Mouse (Mus musculus) kidney, embryonic 16.5 days (tissue): ENCODE results near the gene Tsr3. TPM values are rescaled to one million over a fixed set of nuclear protein-coding genes. Genes with fewer than 3 reads are reported as not detected.
A peak's percentile ranks its signal among the peaks of the same experiment; 100 is the strongest.

Source experiments
- ATAC-seq: fragments of 200-750 bp; cut with Nextera tagmentation; 2 replicates; pipeline ENCODE4 v1.8.0; 2017; ENCODE audit warnings: moderate TSS enrichment; ENCODE audit not compliant: low FRiP score, low TSS enrichment
- H3K27ac ChIP-seq: fragments of 300-500 bp; sonication (generic); 2 replicates; pipeline ENCODE4 v1.5.1; 2014; ENCODE audit warnings: low read length
- H3K27me3 ChIP-seq: fragments of 300-500 bp; sonication (generic); 2 replicates; pipeline ENCODE4 v1.6.1; 2014; ENCODE audit warnings: low read length, control low read depth, mixed read lengths; ENCODE audit not compliant: insufficient read depth
- H3K36me3 ChIP-seq: fragments of 300-500 bp; sonication (generic); 2 replicates; pipeline ENCODE4 v1.6.1; 2014; ENCODE audit warnings: low read length, control low read depth, mixed read lengths; ENCODE audit not compliant: insufficient read depth
- H3K4me1 ChIP-seq: fragments of 300-500 bp; sonication (generic); 2 replicates; pipeline ENCODE4 v1.6.1; 2014; ENCODE audit warnings: low read length, control low read depth, mixed read lengths; ENCODE audit not compliant: insufficient read depth
- H3K4me2 ChIP-seq: fragments of 300-500 bp; sonication (generic); replicated peaks from 2 replicates; pipeline ENCODE4 v1.6.1; 2014; ENCODE audit warnings: low read depth, low read length
- H3K4me3 ChIP-seq: fragments of 300-500 bp; sonication (generic); 2 replicates; pipeline ENCODE4 v1.5.1; 2014; ENCODE audit warnings: mild to moderate bottlenecking, low read length
- H3K9ac ChIP-seq: fragments of 300-500 bp; sonication (generic); replicated peaks from 2 replicates; pipeline ENCODE4 v1.6.1; 2014; ENCODE audit warnings: low read length
- H3K9me3 ChIP-seq: fragments of 300-500 bp; sonication (generic); 2 replicates; pipeline ENCODE4 v1.6.1; 2016; ENCODE audit warnings: low read length, control low read depth
- WGBS: fragments of 180-500 bp; shearing (Covaris S2); extraction: QIAGEN DNeasy Blood & Tissue Kit; methylation state at CpG from one replicate; pipeline ENCODE4 v1.1.7; 2014; 5-methylcytosine and 5-hydroxymethylcytosine counted together
- polyA plus RNA-seq: library from polyadenylated mRNA; unstranded; fragments of >200 nt; fragmentation: Nextera tagmentation; extraction: Ambion mirVana; gene quantifications from 2 replicates; pipeline ENCODE4 v1.2.1, GENCODE M21; 2015

The Tsr3 gene
- polyA plus RNA-seq, 1 experiment from 2014 or later, result 51.6 TPM

GRCm38 (mm10) chr17:25257804-25258261 is 17.9 kb downstream of the Tsr3 start:
- H3K4me3 ChIP-seq, result no peak overlapping the region
- H3K4me2 ChIP-seq, result no peak overlapping the region
- no peak overlapping the region for H3K27ac ChIP-seq
- H3K9ac ChIP-seq, result no peak overlapping the region
- peaks cover 23% of the 10 kb centered on the region for H3K36me3 ChIP-seq
- 52% methylated on average over 6 of the region's 6 CpGs for WGBS
- peaks cover 19% of the 10 kb centered on the region for H3K27me3 ChIP-seq
- ATAC-seq, result no peak
- no peaks in the 10 kb centered on the region for H3K9me3 ChIP-seq
- H3K4me1 ChIP-seq, result peaks cover 14% of the 10 kb centered on the region; the same call in 1 of the 2 replicates

GRCm38 (mm10) chr17:25264453-25264852 is 24.5 kb downstream of the Tsr3 start:
- Histone ChIP-seq H3K9ac (no peak overlapping the region), H3K9me3 (no peaks in the 10 kb centered on the region), H3K4me2 (no peak overlapping the region), H3K4me1 (no peaks in the 10 kb centered on the region), H3K4me3 (no peak overlapping the region), H3K36me3 (peaks cover 78% of the 10 kb centered on the region), H3K27me3 (no peaks in the 10 kb centered on the region), H3K27ac (no peak overlapping the region)
- WGBS, result 70% methylated on average over 3 of the region's 3 CpGs
- no peak for ATAC-seq

GRCm38 (mm10) chr17:25270795-25271335 is 30.9 kb downstream of the Tsr3 start:
- H3K9me3 ChIP-seq, result no peaks in the 10 kb centered on the region
- H3K4me1 ChIP-seq, result peaks cover 30% of the 10 kb centered on the region
- H3K4me2 ChIP-seq, result peak overlapping the region; percentile 100
- H3K4me3 ChIP-seq, result peak overlapping the region; percentile 100
- H3K9ac ChIP-seq, result 0 out of 2 replicates have a peak overlapping the region, but pooled peaks have one; percentile 99
- peaks cover 44% of the 10 kb centered on the region for H3K36me3 ChIP-seq
- no peak for ATAC-seq
- WGBS, result 75% methylated on average over 2 of the region's 2 CpGs
- H3K27me3 ChIP-seq, result no peaks in the 10 kb centered on the region
- no peak overlapping the region for H3K27ac ChIP-seq

- WGBS, result 1% methylated on average over 10 of the region's 10 CpGs
- H3K27me3 ChIP-seq, result no peaks in the 10 kb centered on the region
- peak overlapping the region; percentile 100 for H3K27ac ChIP-seq
- no peaks in the 10 kb centered on the region for H3K9me3 ChIP-seq
- peak overlapping the region; percentile 100 for H3K4me3 ChIP-seq
- peaks cover 30% of the 10 kb centered on the region for H3K4me1 ChIP-seq
- peaks cover 29% of the 10 kb centered on the region for H3K36me3 ChIP-seq
- ATAC-seq, result no peak
- H3K9ac ChIP-seq, result peak overlapping the region; percentile 99
- H3K4me2 ChIP-seq, result peak overlapping the region; percentile 100
Measured at GRCm38 (mm10) chr17:25272326-25272725, 32.4 kb downstream of the Tsr3 start.

GRCm38 (mm10) chr17:25272951-25273705 is 33.2 kb downstream of the Tsr3 start:
- H3K27ac ChIP-seq, result peak overlapping the region; percentile 100
- peak overlapping the region; percentile 100 for H3K4me3 ChIP-seq
- H3K9me3 ChIP-seq, result no peaks in the 10 kb centered on the region
- H3K4me2 ChIP-seq, result peak overlapping the region; percentile 100
- H3K9ac ChIP-seq, result peak overlapping the region; percentile 99
- H3K27me3 ChIP-seq, result no peaks in the 10 kb centered on the region
- H3K4me1 ChIP-seq, result peaks cover 30% of the 10 kb centered on the region
- WGBS, result under 1% methylated on average over 90 of the region's 92 CpGs
- H3K36me3 ChIP-seq, result peaks cover 21% of the 10 kb centered on the region
- ATAC-seq, result peak; percentile 94

- H3K27ac ChIP-seq, result peak overlapping the region; percentile 100
- H3K27me3 ChIP-seq, result no peaks in the 10 kb centered on the region
- peak overlapping the region; percentile 100 for H3K4me2 ChIP-seq
- 1% methylated on average over 41 of the region's 45 CpGs for WGBS
- peak overlapping the region; percentile 99 for H3K9ac ChIP-seq
- H3K36me3 ChIP-seq, result peaks cover 14% of the 10 kb centered on the region
- ATAC-seq, result peak; percentile 85
- H3K4me3 ChIP-seq, result peak overlapping the region; percentile 100
- H3K4me1 ChIP-seq, result peaks cover 30% of the 10 kb centered on the region
- H3K9me3 ChIP-seq, result no peaks in the 10 kb centered on the region
Measured at GRCm38 (mm10) chr17:25273706-25274501, 33.9 kb downstream of the Tsr3 start.

GRCm38 (mm10) chr17:25274571-25275346 is 34.8 kb downstream of the Tsr3 start, which contains the start of gene Ube2i:
TSS of gene Ube2i (minus strand) at chr17:25274622.
- no peak for ATAC-seq
- WGBS, result 80% methylated on average over 9 of the region's 9 CpGs
- H3K4me1 ChIP-seq, result peaks cover 29% of the 10 kb centered on the region

GRCm38 (mm10) chr17:25275833-25276232 is 35.9 kb downstream of the Tsr3 start:
- Histone ChIP-seq H3K36me3 (0 out of 2 replicates have a peak, but pooled peaks cover under 1% of the 10 kb centered on the region), H3K27ac (no peak overlapping the region), H3K9ac (no peak overlapping the region), H3K4me2 (no peak overlapping the region), H3K4me3 (no peak overlapping the region), H3K4me1 (peaks cover 19% of the 10 kb centered on the region), H3K9me3 (no peaks in the 10 kb centered on the region), H3K27me3 (no peaks in the 10 kb centered on the region)
- WGBS, result 94% methylated on average over 3 of the region's 3 CpGs
- ATAC-seq, result no peak

More at GRCm38 (mm10) chr17:25274571-25275346, 34.8 kb downstream of the Tsr3 start, which contains the start of gene Ube2i:
- Histone ChIP-seq H3K36me3 (peaks cover 6% of the 10 kb centered on the region; the same call in 1 of the 2 replicates), H3K27me3 (no peaks in the 10 kb centered on the region), H3K9me3 (no peaks in the 10 kb centered on the region), H3K4me3 (peak within 1 kb of the TSS; percentile 100), H3K4me2 (peak within 1 kb of the TSS; percentile 100), H3K27ac (peak within 1 kb of the TSS; percentile 100), H3K9ac (peak within 1 kb of the TSS; percentile 99)

GRCm38 (mm10) chr17:25282133-25282532 is 42.2 kb downstream of the Tsr3 start:
- H3K4me3 ChIP-seq, result no peak overlapping the region
- no peaks in the 10 kb centered on the region for H3K36me3 ChIP-seq
- H3K9me3 ChIP-seq, result no peaks in the 10 kb centered on the region; the same call in 1 of the 2 replicates
- no peaks in the 10 kb centered on the region for H3K4me1 ChIP-seq
- H3K9ac ChIP-seq, result no peak overlapping the region
- 39% methylated on average over 11 of the region's 11 CpGs for WGBS
- no peak overlapping the region for H3K27ac ChIP-seq
- no peaks in the 10 kb centered on the region for H3K27me3 ChIP-seq
- peak overlapping the region; percentile 26; the same call in 1 of the 2 replicates for H3K4me2 ChIP-seq
- ATAC-seq, result no peak
